Mouse (Mus musculus) hindbrain, embryonic 16.5 days (tissue): ENCODE data around the gene Mlxipl. TPM values are rescaled to one million over a fixed set of nuclear protein-coding genes. Genes with fewer than 3 reads are reported as not detected.

ENCODE experiments used
- ATAC-seq: fragments of 200-750 bp; cut with Nextera tagmentation; 2 replicates; pipeline ENCODE4 v1.8.0; 2017; ENCODE audit warnings: moderate TSS enrichment, moderate library complexity
- H3K27ac ChIP-seq: fragments of 300-500 bp; sonication (generic); 2 replicates; pipeline ENCODE4 v1.5.1; 2014; ENCODE audit warnings: low read depth, mild to moderate bottlenecking, control low read depth, low read length, moderate library complexity
- H3K27me3 ChIP-seq: fragments of 300-500 bp; sonication (generic); replicated peaks from 2 replicates; pipeline ENCODE4 v1.6.1; 2014; ENCODE audit warnings: low read length; ENCODE audit not compliant: control insufficient read depth, insufficient read depth
- H3K36me3 ChIP-seq: fragments of 300-500 bp; sonication (generic); 2 replicates; pipeline ENCODE4 v1.6.1; 2014; ENCODE audit warnings: mild to moderate bottlenecking, low read length, moderate library complexity, mixed read lengths; ENCODE audit not compliant: control insufficient read depth, insufficient read depth
- H3K4me1 ChIP-seq: fragments of 300-500 bp; sonication (generic); 2 replicates; pipeline ENCODE4 v1.6.1; 2014; ENCODE audit warnings: low read depth, low read length; ENCODE audit not compliant: control insufficient read depth, insufficient read depth
- H3K4me2 ChIP-seq: fragments of 300-500 bp; sonication (generic); 2 replicates; pipeline ENCODE4 v1.6.1; 2014; ENCODE audit warnings: mild to moderate bottlenecking, low read length, control low read depth, moderate library complexity
- H3K4me3 ChIP-seq: fragments of 300-500 bp; sonication (generic); 2 replicates; pipeline ENCODE4 v1.5.1; 2014; ENCODE audit warnings: mild to moderate bottlenecking, low read length, control low read depth, moderate library complexity
- H3K9ac ChIP-seq: fragments of 300-500 bp; sonication (generic); 2 replicates; pipeline ENCODE4 v1.6.1; 2014; ENCODE audit warnings: low read depth, mild to moderate bottlenecking, control low read depth, low read length, moderate library complexity
- H3K9me3 ChIP-seq: fragments of 300-500 bp; sonication (generic); 2 replicates; pipeline ENCODE4 v1.6.1; 2014; ENCODE audit warnings: mild to moderate bottlenecking, low read length, moderate library complexity; ENCODE audit not compliant: control insufficient read depth
- WGBS: fragments of 180-500 bp; shearing (Covaris S2); extraction: QIAGEN DNeasy Blood & Tissue Kit; methylation state at CpG from one replicate; pipeline ENCODE4 v1.1.7; 2014; 5-methylcytosine and 5-hydroxymethylcytosine counted together
- polyA plus RNA-seq: library from polyadenylated mRNA; unstranded; fragments of >200 nt; fragmentation: Nextera tagmentation; extraction: Ambion mirVana; gene quantifications from 2 replicates; pipeline ENCODE4 v1.2.1, GENCODE M21; 2015

Mlxipl gene
- polyA plus RNA-seq, 1 experiment from 2014 or later = 0.84 TPM

GRCm38 (mm10) chr5:135148715-135149052 is 59.0 kb downstream of the Mlxipl start:
- no peaks in the 10 kb centered on the region for H3K36me3 ChIP-seq
- H3K9ac ChIP-seq = peak overlapping the region; percentile 79
- H3K27ac ChIP-seq = peak overlapping the region; percentile 84
- H3K4me3 ChIP-seq = peak overlapping the region; percentile 74
- ATAC-seq = no peak
- WGBS = under 1% methylated on average over 13 of the region's 13 CpGs
- H3K4me1 ChIP-seq = peaks cover 6% of the 10 kb centered on the region
- no peaks in the 10 kb centered on the region for H3K9me3 ChIP-seq
- H3K27me3 ChIP-seq = no peaks in the 10 kb centered on the region
- peak overlapping the region; percentile 83 for H3K4me2 ChIP-seq

GRCm38 (mm10) chr5:135149053-135149819 is 59.5 kb downstream of the Mlxipl start, which contains the start of gene Tbl2:
TSS of gene Tbl2 (plus strand) at chr5:135149657.
- Histone ChIP-seq H3K4me3 (peak within 1 kb of the TSS; percentile 74), H3K27me3 (no peaks in the 10 kb centered on the region), H3K4me2 (peak within 1 kb of the TSS; percentile 83), H3K27ac (peak within 1 kb of the TSS; percentile 84), H3K9me3 (no peaks in the 10 kb centered on the region), H3K36me3 (no peaks in the 10 kb centered on the region), H3K4me1 (peaks cover 6% of the 10 kb centered on the region), H3K9ac (peak within 1 kb of the TSS; percentile 79)
- peak; percentile 98 for ATAC-seq
- WGBS = under 1% methylated on average over 61 of the region's 63 CpGs

GRCm38 (mm10) chr5:135149820-135150178 is 60.1 kb downstream of the Mlxipl start:
- 0% methylated on average over 21 of the region's 23 CpGs for WGBS
- Histone ChIP-seq H3K36me3 (no peaks in the 10 kb centered on the region), H3K4me3 (peak overlapping the region; percentile 74), H3K4me1 (peaks cover 6% of the 10 kb centered on the region), H3K9me3 (no peaks in the 10 kb centered on the region), H3K27me3 (no peaks in the 10 kb centered on the region), H3K4me2 (peak overlapping the region; percentile 83), H3K9ac (peak overlapping the region; percentile 79), H3K27ac (peak overlapping the region; percentile 84)
- ATAC-seq = no peak

GRCm38 (mm10) chr5:135156496-135156895 is 66.8 kb downstream of the Mlxipl start:
- Histone ChIP-seq H3K9me3 (no peaks in the 10 kb centered on the region), H3K27me3 (no peaks in the 10 kb centered on the region), H3K9ac (no peak overlapping the region), H3K27ac (no peak overlapping the region), H3K4me2 (no peak overlapping the region), H3K4me1 (no peaks in the 10 kb centered on the region), H3K36me3 (peaks cover 22% of the 10 kb centered on the region), H3K4me3 (no peak overlapping the region)
- no peak for ATAC-seq
- 96% methylated on average over 4 of the region's 4 CpGs for WGBS

- H3K4me3 ChIP-seq = no peak overlapping the region
- no peaks in the 10 kb centered on the region for H3K9me3 ChIP-seq
- no peak overlapping the region for H3K27ac ChIP-seq
- no peak overlapping the region for H3K9ac ChIP-seq
- peaks cover 25% of the 10 kb centered on the region for H3K36me3 ChIP-seq
- WGBS = 91% methylated on average over 4 of the region's 4 CpGs
- H3K4me1 ChIP-seq = no peaks in the 10 kb centered on the region
- no peak overlapping the region for H3K4me2 ChIP-seq
- no peak for ATAC-seq
- H3K27me3 ChIP-seq = no peaks in the 10 kb centered on the region
Observed at GRCm38 (mm10) chr5:135161221-135161620, 71.5 kb downstream of the Mlxipl start.

- no peak overlapping the region for H3K9ac ChIP-seq
Observed at GRCm38 (mm10) chr5:135161650-135162049, 72.0 kb downstream of the Mlxipl start.

GRCm38 (mm10) chr5:135162361-135162760 is 72.7 kb downstream of the Mlxipl start:
- no peak for ATAC-seq
- peaks cover 21% of the 10 kb centered on the region for H3K36me3 ChIP-seq
- 96% methylated on average over 8 of the region's 8 CpGs for WGBS

More at GRCm38 (mm10) chr5:135161650-135162049, 72.0 kb downstream of the Mlxipl start:
- Histone ChIP-seq H3K27ac (no peak overlapping the region), H3K4me2 (no peak overlapping the region), H3K4me1 (no peaks in the 10 kb centered on the region), H3K9me3 (no peaks in the 10 kb centered on the region), H3K36me3 (peaks cover 25% of the 10 kb centered on the region), H3K27me3 (no peaks in the 10 kb centered on the region), H3K4me3 (no peak overlapping the region)
- 90% methylated on average over 7 of the region's 7 CpGs for WGBS
- no peak for ATAC-seq

GRCm38 (mm10) chr5:135162821-135163220 is 73.1 kb downstream of the Mlxipl start:
- H3K9ac ChIP-seq = no peak overlapping the region
- no peak overlapping the region for H3K27ac ChIP-seq
- no peaks in the 10 kb centered on the region for H3K9me3 ChIP-seq
- ATAC-seq = no peak
- H3K27me3 ChIP-seq = no peaks in the 10 kb centered on the region
- H3K4me2 ChIP-seq = no peak overlapping the region
- H3K4me3 ChIP-seq = no peak overlapping the region
- 93% methylated on average over 6 of the region's 6 CpGs for WGBS
- no peaks in the 10 kb centered on the region for H3K4me1 ChIP-seq
- H3K36me3 ChIP-seq = peaks cover 19% of the 10 kb centered on the region

More at GRCm38 (mm10) chr5:135162361-135162760, 72.7 kb downstream of the Mlxipl start:
- Histone ChIP-seq H3K9me3 (no peaks in the 10 kb centered on the region), H3K4me2 (no peak overlapping the region), H3K9ac (no peak overlapping the region), H3K4me1 (no peaks in the 10 kb centered on the region), H3K27me3 (no peaks in the 10 kb centered on the region), H3K4me3 (no peak overlapping the region), H3K27ac (no peak overlapping the region)

- H3K9me3 ChIP-seq = no peaks in the 10 kb centered on the region
- no peak for ATAC-seq
Observed at GRCm38 (mm10) chr5:135166909-135167308, 77.2 kb downstream of the Mlxipl start.

More at GRCm38 (mm10) chr5:135166909-135167308, 77.2 kb downstream of the Mlxipl start:
- no peaks in the 10 kb centered on the region for H3K27me3 ChIP-seq
- H3K4me2 ChIP-seq = no peak overlapping the region
- no peak overlapping the region for H3K27ac ChIP-seq
- H3K4me1 ChIP-seq = peaks cover 9% of the 10 kb centered on the region
- no peak overlapping the region for H3K4me3 ChIP-seq
- peaks cover 2% of the 10 kb centered on the region; the same call in 1 of the 2 replicates for H3K36me3 ChIP-seq
- WGBS = 86% methylated on average over 4 of the region's 4 CpGs
- no peak overlapping the region for H3K9ac ChIP-seq
